Mouse (Mus musculus) spleen, adult 2 months (tissue): Measurements from ENCODE around the gene Slc4a7. TPM values are rescaled to one million over a fixed set of nuclear protein-coding genes. Genes with fewer than 3 reads are reported as not detected.

Experiments
- DNase-seq, 2 experiments: peaks; one replicate each; pipeline versions ENCODE4 v3.0.0 to v3.0.0-alpha.2; 2012 to 2021; ENCODE audit warnings: low spot score in 2 of 2, low read depth in 1 of 2
- H3K27ac ChIP-seq: fragments of 200-500 bp; 2 replicates; pipeline ENCODE4 v1.5.1; 2012; ENCODE audit warnings: low read length, inconsistent platforms; ENCODE audit not compliant: insufficient read depth
- H3K27me3 ChIP-seq: fragments of 200-500 bp; 2 replicates; pipeline ENCODE4 v1.6.1; 2012; ENCODE audit warnings: mild to moderate bottlenecking, moderate library complexity, low read length, inconsistent platforms; ENCODE audit not compliant: control insufficient read depth, insufficient read depth
- H3K36me3 ChIP-seq: fragments of 200-500 bp; 2 replicates; pipeline ENCODE4 v1.6.1; 2012; ENCODE audit warnings: mild to moderate bottlenecking, low read length, inconsistent platforms; ENCODE audit not compliant: control insufficient read depth, insufficient read depth
- H3K4me1 ChIP-seq: fragments of 200-500 bp; 2 replicates; pipeline ENCODE4 v1.6.1; 2011; ENCODE audit warnings: inconsistent platforms; ENCODE audit not compliant: control insufficient read depth, insufficient read depth, insufficient read length
- H3K4me3 ChIP-seq: fragments of 200-500 bp; 2 replicates; pipeline ENCODE4 v1.5.1; 2011; ENCODE audit warnings: mild to moderate bottlenecking, inconsistent platforms; ENCODE audit not compliant: insufficient read depth, insufficient read length; ENCODE audit errors: extremely low read depth
- CTCF ChIP-seq: fragments of 200-500 bp; IDR thresholded peaks from 2 replicates; pipeline ENCODE4 v1.5.1; 2011; ENCODE audit warnings: mild to moderate bottlenecking, inconsistent platforms; ENCODE audit not compliant: insufficient read depth, insufficient read length, insufficient replicate concordance; ENCODE audit errors: extremely low read depth
- POLR2A ChIP-seq: fragments of 200-500 bp; IDR thresholded peaks from 2 replicates; pipeline ENCODE4 v1.6.1; 2011; ENCODE audit warnings: low read depth, low read length, inconsistent platforms
- WGBS: fragments of 180-500 bp; shearing (Covaris S2); methylation state at CpG from one replicate; pipeline ENCODE4 v1.1.7; 2018; 5-methylcytosine and 5-hydroxymethylcytosine counted together
- polyA plus RNA-seq: library from polyadenylated mRNA; depleted of rRNA; stranded (reverse); fragments of >200 nt; gene quantifications from 2 replicates; pipeline ENCODE4 v1.2.3, GENCODE M21; 2012; rRNA removed

The Slc4a7 gene
- 5.4 and 8.9 TPM in 2 replicates for polyA plus RNA-seq

GRCm38 (mm10) chr14:14701710-14702329 is at the start of gene Slc4a7:
Slc4a7 (plus strand) TSS chr14:14702279.
- H3K36me3 ChIP-seq: no peaks in the 10 kb centered on the region
- H3K27ac ChIP-seq: peak within 1 kb of the TSS; percentile 76
- no peaks in the 10 kb centered on the region for H3K27me3 ChIP-seq
- peaks cover 8% of the 10 kb centered on the region for H3K4me1 ChIP-seq
- peak within 1 kb of the TSS; percentile 97 for H3K4me3 ChIP-seq
- no peak for DNase-seq
- TF ChIP-seq CTCF: no peak
- 79% methylated on average over 5 of the region's 5 CpGs for WGBS

GRCm38 (mm10) chr14:14670597-14670996 is 31.5 kb upstream of the Slc4a7 start:
- no peak overlapping the region for H3K4me3 ChIP-seq
- WGBS: 100% methylated on average over 1 of the region's 1 CpGs
- no peak for DNase-seq
- TF ChIP-seq POLR2A: no peak
- TF ChIP-seq CTCF: no peak
- no peaks in the 10 kb centered on the region for H3K36me3 ChIP-seq
- no peaks in the 10 kb centered on the region for H3K27me3 ChIP-seq
- H3K27ac ChIP-seq: no peak overlapping the region
- H3K4me1 ChIP-seq: no peaks in the 10 kb centered on the region

GRCm38 (mm10) chr14:14681611-14682010 is 20.5 kb upstream of the Slc4a7 start:
- no peak for DNase-seq
- no peak for TF ChIP-seq POLR2A
- no peak for TF ChIP-seq CTCF
- H3K36me3 ChIP-seq: no peaks in the 10 kb centered on the region
- no peaks in the 10 kb centered on the region for H3K27me3 ChIP-seq
- H3K4me1 ChIP-seq: peaks cover 14% of the 10 kb centered on the region; the same call in 1 of the 2 replicates
- no peak overlapping the region for H3K4me3 ChIP-seq
- H3K27ac ChIP-seq: peak overlapping the region; percentile 52; the same call in 1 of the 2 replicates
- 25% methylated on average over 4 of the region's 4 CpGs for WGBS

GRCm38 (mm10) chr14:14684771-14685170 is 17.3 kb upstream of the Slc4a7 start:
- Histone ChIP-seq H3K4me1 (peaks cover 17% of the 10 kb centered on the region), H3K27me3 (no peaks in the 10 kb centered on the region), H3K4me3 (no peak overlapping the region), H3K27ac (peak overlapping the region; percentile 58), H3K36me3 (no peaks in the 10 kb centered on the region)
- peak; percentile 36 to 42 for DNase-seq
- WGBS: 13% methylated on average over 4 of the region's 4 CpGs
- no peak; the same call in 1 of the 2 replicates for TF ChIP-seq POLR2A
- TF ChIP-seq CTCF: no peak

GRCm38 (mm10) chr14:14686101-14686551 is 16.0 kb upstream of the Slc4a7 start:
- peak in 1 of 2 experiments; percentile 24 for DNase-seq
- no peak for TF ChIP-seq CTCF
- no peak for TF ChIP-seq POLR2A
- Histone ChIP-seq H3K27me3 (no peaks in the 10 kb centered on the region), H3K27ac (peak overlapping the region; percentile 75), H3K36me3 (no peaks in the 10 kb centered on the region), H3K4me3 (peak overlapping the region; percentile 43; the same call in 1 of the 2 replicates), H3K4me1 (peaks cover 16% of the 10 kb centered on the region)
- WGBS: 34% methylated on average over 7 of the region's 7 CpGs

GRCm38 (mm10) chr14:14687258-14687890 is 14.7 kb upstream of the Slc4a7 start:
- no peak for DNase-seq
- Histone ChIP-seq H3K4me3 (peak overlapping the region; percentile 36; the same call in 1 of the 2 replicates), H3K36me3 (no peaks in the 10 kb centered on the region), H3K4me1 (peaks cover 13% of the 10 kb centered on the region), H3K27ac (peak overlapping the region; percentile 63; the same call in 1 of the 2 replicates), H3K27me3 (no peaks in the 10 kb centered on the region)
- 36% methylated on average over 7 of the region's 7 CpGs for WGBS
- TF ChIP-seq CTCF (no peak), POLR2A (no peak)
